Mouse (Mus musculus): Measurements from ENCODE around the gene Gramd1c.

DNA sequence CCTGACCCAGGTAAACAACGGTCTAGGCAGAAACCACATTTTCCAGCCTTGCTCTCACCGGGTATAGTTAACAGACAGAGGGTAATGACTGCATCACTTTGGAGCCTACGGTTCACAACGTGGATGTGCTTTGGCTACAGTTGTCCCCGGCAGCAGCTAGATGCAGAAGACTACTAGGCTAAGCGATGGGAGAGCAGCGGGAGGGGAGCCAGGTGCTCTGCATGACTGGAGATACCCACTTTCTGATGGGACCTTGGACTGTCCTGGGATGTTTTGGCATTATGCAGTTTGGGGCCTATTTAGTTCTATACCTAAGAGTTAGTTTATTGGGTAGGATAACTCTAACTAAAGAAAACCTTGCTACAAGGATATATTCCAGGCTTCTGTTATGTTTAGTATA, 36.2 kb upstream of the Gramd1c start:
- TF ChIP-seq CTCF (IDR thresholded peaks at IDR 0.05; ENCODE audit: control insufficient read depth, insufficient read depth, insufficient replicate concordance, low read depth, low read length) (no peak), POLR2A (IDR thresholded peaks at IDR 0.05; ENCODE audit: control insufficient read depth, low read depth, low read length) (no peak)

Data from testis, adult 2 months (tissue).